Mouse (Mus musculus) kidney, embryonic 14.5 days (tissue): ENCODE measurements around the gene Lamc2. TPM values are rescaled to one million over a fixed set of nuclear protein-coding genes. Genes with fewer than 3 reads are reported as not detected.

ENCODE experiments used
- ATAC-seq: fragments of 200-750 bp; cut with Nextera tagmentation; 2 replicates; pipeline ENCODE4 v1.8.0; 2017; ENCODE audit warnings: moderate number of reproducible peaks, mild to moderate bottlenecking, moderate TSS enrichment, moderate library complexity; ENCODE audit not compliant: low FRiP score, low TSS enrichment
- H3K27ac ChIP-seq: fragments of 300-500 bp; sonication (generic); 2 replicates; pipeline ENCODE4 v1.5.1; 2014; ENCODE audit warnings: low read depth, mild to moderate bottlenecking, low read length, moderate library complexity, mixed read lengths
- H3K27me3 ChIP-seq: fragments of 300-500 bp; sonication (generic); 2 replicates; pipeline ENCODE4 v1.6.1; 2014; ENCODE audit warnings: mild to moderate bottlenecking, low read length; ENCODE audit not compliant: control insufficient read depth, insufficient read depth
- H3K36me3 ChIP-seq: fragments of 300-500 bp; sonication (generic); 2 replicates; pipeline ENCODE4 v1.6.1; 2014; ENCODE audit warnings: low read length, mixed read lengths; ENCODE audit not compliant: control insufficient read depth, insufficient read depth
- H3K4me1 ChIP-seq: fragments of 300-500 bp; sonication (generic); 2 replicates; pipeline ENCODE4 v1.6.1; 2014; ENCODE audit warnings: low read length, mixed read lengths; ENCODE audit not compliant: control insufficient read depth, insufficient read depth
- H3K4me2 ChIP-seq: fragments of 300-500 bp; sonication (generic); replicated peaks from 2 replicates; pipeline ENCODE4 v1.6.1; 2014; ENCODE audit warnings: low read depth, mild to moderate bottlenecking, low read length
- H3K4me3 ChIP-seq: fragments of 300-500 bp; sonication (generic); 2 replicates; pipeline ENCODE4 v1.5.1; 2014; ENCODE audit warnings: mild to moderate bottlenecking, low read length
- H3K9ac ChIP-seq: fragments of 300-500 bp; sonication (generic); 2 replicates; pipeline ENCODE4 v1.6.1; 2014; ENCODE audit warnings: low read depth, mild to moderate bottlenecking, low read length, moderate library complexity
- H3K9me3 ChIP-seq: fragments of 300-500 bp; sonication (generic); 2 replicates; pipeline ENCODE4 v1.6.1; 2016; ENCODE audit warnings: low read length; ENCODE audit not compliant: control insufficient read depth
- WGBS: fragments of 180-500 bp; shearing (Covaris S2); extraction: QIAGEN DNeasy Blood & Tissue Kit; methylation state at CpG from one replicate; pipeline ENCODE4 v1.1.7; 2014; 5-methylcytosine and 5-hydroxymethylcytosine counted together
- polyA plus RNA-seq: library from polyadenylated mRNA; unstranded; fragments of >200 nt; fragmentation: Nextera tagmentation; extraction: Ambion mirVana; gene quantifications from 2 replicates; pipeline ENCODE4 v1.2.1, GENCODE M21; 2014

Gene Lamc2
- 24.5 and 44.2 TPM in 2 replicates for polyA plus RNA-seq

DNA sequence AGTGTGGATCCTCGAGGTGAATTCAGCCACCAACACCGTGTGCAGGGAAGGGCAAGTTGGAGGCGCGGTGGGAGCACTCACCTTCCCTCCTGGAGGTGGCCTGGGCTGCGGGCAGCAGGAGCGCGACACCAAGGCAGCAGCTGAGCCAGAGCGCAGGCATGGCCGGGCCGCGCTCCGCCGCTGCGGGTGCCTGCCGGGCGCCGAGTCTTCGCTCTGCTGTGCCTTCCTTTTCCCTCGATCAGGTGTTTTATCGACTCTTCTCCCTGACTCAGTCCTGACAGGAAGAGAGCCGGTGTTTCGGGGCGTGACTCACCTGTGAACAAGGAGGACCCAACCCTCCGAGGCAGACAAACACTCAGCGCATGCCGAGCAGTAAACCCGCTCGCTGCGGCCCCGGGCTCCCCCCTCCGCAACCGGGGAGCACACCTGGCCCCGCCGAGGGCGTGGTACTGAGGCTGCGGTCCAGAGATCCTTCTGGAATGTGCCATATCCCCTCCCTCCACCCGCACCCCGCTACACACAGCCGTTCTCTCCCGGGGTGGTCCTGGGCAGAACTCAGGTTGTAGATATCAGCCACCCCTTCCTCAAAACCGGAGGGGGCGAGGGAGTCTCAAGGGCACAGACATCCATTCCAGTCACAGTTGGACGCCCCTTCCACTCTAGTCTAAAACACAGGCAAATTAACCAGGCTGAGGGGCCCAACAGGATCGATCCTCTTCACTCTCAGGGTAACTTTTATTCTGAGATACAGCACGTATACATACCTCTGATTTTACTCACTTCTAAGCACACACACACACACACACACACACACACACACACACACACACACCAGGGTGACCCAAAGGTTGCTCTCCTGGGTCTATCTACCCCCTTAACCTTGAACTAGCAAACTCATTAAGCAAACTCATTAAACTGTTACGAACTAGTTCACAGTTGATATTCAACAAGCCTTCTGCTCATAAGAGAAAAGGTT lies at the start of gene Lamc2:
TSS of gene Lamc2 (minus strand) at position 620 of the 976 bp plus-strand sequence.
- peak; percentile 76 for ATAC-seq

GRCm38 (mm10) chr1:153235576-153235975 lies 49.3 kb upstream of the Lamc2 start:
- 71% methylated on average over 4 of the region's 4 CpGs for WGBS
- Histone ChIP-seq H3K27ac (no peak overlapping the region), H3K36me3 (peaks cover 77% of the 10 kb centered on the region)

More for the DNA sequence above, at the start of gene Lamc2:
- H3K9ac ChIP-seq, result peak within 1 kb of the TSS; percentile 63
- peak within 1 kb of the TSS; percentile 87 for H3K4me2 ChIP-seq
- peaks cover 8% of the 10 kb centered on the region; the same call in 1 of the 2 replicates for H3K4me1 ChIP-seq
- peak within 1 kb of the TSS; percentile 47 for H3K4me3 ChIP-seq
- H3K36me3 ChIP-seq, result no peaks in the 10 kb centered on the region
- peaks cover 15% of the 10 kb centered on the region for H3K27me3 ChIP-seq
- no peaks in the 10 kb centered on the region for H3K9me3 ChIP-seq
- WGBS, result 3% methylated on average over 46 of the region's 46 CpGs
- H3K27ac ChIP-seq, result peak within 1 kb of the TSS; percentile 69; the same call in 1 of the 2 replicates

GRCm38 (mm10) chr1:153231681-153232080 lies 45.4 kb upstream of the Lamc2 start:
- no peaks in the 10 kb centered on the region for H3K9me3 ChIP-seq
- no peak overlapping the region for H3K9ac ChIP-seq
- no peak overlapping the region for H3K27ac ChIP-seq
- 80% methylated on average over 9 of the region's 9 CpGs for WGBS
- no peaks in the 10 kb centered on the region for H3K27me3 ChIP-seq
- H3K4me3 ChIP-seq, result no peak overlapping the region
- peaks cover 86% of the 10 kb centered on the region for H3K36me3 ChIP-seq
- ATAC-seq, result no peak
- H3K4me1 ChIP-seq, result no peaks in the 10 kb centered on the region
- no peak overlapping the region for H3K4me2 ChIP-seq

More at GRCm38 (mm10) chr1:153235576-153235975, 49.3 kb upstream of the Lamc2 start:
- H3K4me3 ChIP-seq, result no peak overlapping the region
- no peaks in the 10 kb centered on the region for H3K9me3 ChIP-seq
- no peak for ATAC-seq
- H3K9ac ChIP-seq, result no peak overlapping the region
- no peaks in the 10 kb centered on the region for H3K27me3 ChIP-seq
- H3K4me2 ChIP-seq, result no peak overlapping the region
- no peaks in the 10 kb centered on the region for H3K4me1 ChIP-seq

- Histone ChIP-seq H3K36me3 (peaks cover 93% of the 10 kb centered on the region), H3K4me1 (no peaks in the 10 kb centered on the region), H3K27me3 (no peaks in the 10 kb centered on the region), H3K9ac (no peak overlapping the region), H3K27ac (no peak overlapping the region), H3K4me3 (no peak overlapping the region), H3K4me2 (no peak overlapping the region), H3K9me3 (no peaks in the 10 kb centered on the region)
- ATAC-seq, result no peak
- 60% methylated on average over 4 of the region's 4 CpGs for WGBS
These were observed 41.7 kb upstream of the Lamc2 start for GRCm38 (mm10) chr1:153227916-153228315.

DNA sequence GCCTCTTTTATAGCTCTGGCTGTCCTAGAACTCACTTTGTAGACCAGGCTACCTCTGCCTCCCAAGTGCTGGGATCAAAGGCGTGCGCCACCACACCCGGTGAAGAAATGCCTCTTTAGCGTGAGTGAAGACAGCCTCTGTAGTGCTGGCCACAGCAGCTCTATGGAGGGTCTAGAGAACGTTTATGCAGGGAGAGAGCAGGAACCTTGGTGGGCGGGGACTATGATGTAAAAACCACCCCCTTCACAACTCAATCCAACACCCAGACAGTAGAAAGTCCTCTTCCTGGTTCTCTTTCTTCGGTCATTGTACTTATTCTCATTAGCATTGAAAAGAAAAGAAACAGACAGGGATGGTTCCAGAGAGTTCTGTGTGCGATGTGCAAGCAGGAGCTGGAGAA lies 40.8 kb upstream of the Lamc2 start:
- no peak overlapping the region for H3K9ac ChIP-seq
- H3K27ac ChIP-seq, result no peak overlapping the region
- 85% methylated on average over 8 of the region's 8 CpGs for WGBS
- no peak for ATAC-seq
- H3K4me2 ChIP-seq, result no peak overlapping the region
- H3K4me3 ChIP-seq, result no peak overlapping the region
- no peaks in the 10 kb centered on the region for H3K27me3 ChIP-seq
- no peaks in the 10 kb centered on the region for H3K9me3 ChIP-seq
- H3K36me3 ChIP-seq, result peaks cover 86% of the 10 kb centered on the region
- no peaks in the 10 kb centered on the region for H3K4me1 ChIP-seq

DNA sequence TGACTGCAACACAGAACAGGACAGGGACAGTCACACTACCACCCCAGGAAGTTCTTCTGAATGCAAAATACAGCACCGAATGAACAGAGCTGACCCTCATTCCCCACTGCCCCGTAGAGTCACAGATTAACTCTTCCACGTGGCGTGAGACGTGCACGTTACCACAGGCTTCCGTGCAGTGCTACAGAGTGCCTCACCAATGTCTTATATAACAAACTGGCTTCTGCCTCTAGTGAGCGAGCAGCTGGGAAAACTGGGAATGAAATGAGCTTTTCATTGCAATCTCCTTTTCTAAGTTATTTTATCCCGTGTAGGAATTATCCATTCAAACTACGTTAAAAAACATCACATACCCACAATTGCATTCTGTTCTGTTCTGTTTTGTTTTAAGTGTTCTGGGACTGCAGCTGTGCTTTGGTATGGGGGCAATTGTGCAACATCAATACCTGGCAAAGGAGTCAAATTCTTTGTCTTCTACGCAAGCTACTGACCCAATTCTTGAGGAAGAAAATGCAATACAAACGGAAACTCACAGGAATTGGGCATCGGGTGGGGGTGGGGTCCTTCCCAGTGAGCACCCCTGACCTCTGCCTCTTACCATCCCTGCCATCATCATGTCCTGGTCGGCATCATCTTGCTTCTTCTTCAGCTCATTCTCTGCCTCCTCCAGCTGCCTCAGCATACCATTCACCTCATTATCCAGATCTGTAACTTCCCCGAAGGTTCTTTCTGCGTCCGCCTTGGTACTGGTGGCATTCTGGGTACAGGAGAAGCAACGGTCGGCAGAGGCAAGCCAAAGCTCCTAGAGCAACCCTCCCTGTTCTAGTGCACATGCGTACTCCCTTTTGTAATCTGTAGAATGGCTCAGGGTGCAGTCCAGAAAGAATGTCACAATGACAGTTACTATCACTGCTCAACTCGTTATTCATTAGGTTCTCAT lies 39.8 kb upstream of the Lamc2 start:
- Histone ChIP-seq H3K4me1 (no peaks in the 10 kb centered on the region), H3K4me3 (no peak overlapping the region), H3K9ac (no peak overlapping the region), H3K27ac (no peak overlapping the region), H3K9me3 (no peaks in the 10 kb centered on the region), H3K36me3 (peaks cover 85% of the 10 kb centered on the region), H3K4me2 (no peak overlapping the region), H3K27me3 (no peaks in the 10 kb centered on the region)
- ATAC-seq, result no peak
- WGBS, result 91% methylated on average over 21 of the region's 21 CpGs

DNA sequence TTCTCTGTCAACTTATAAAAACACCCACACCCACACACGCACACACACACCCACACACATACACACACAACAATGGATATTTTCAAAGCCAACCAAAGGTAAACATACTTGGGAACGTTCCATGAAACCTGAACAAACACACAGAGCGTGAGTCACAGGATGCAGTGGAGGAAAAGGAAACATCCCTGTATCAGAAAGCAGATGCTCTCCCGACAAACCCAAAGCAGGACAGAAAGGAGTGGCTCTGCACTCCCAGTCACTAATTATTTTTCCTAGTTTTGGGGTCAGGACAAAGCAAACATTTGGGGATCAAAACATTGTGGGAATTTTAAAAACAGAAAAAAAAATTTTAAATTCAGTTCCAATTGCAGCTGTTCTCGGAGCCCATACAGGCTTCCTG lies 38.1 kb upstream of the Lamc2 start:
- no peaks in the 10 kb centered on the region for H3K9me3 ChIP-seq
- 0 out of 2 replicates have a peak overlapping the region, but pooled peaks have one; percentile 7 for H3K27ac ChIP-seq
- H3K4me2 ChIP-seq, result no peak overlapping the region
- no peaks in the 10 kb centered on the region for H3K27me3 ChIP-seq
- no peak overlapping the region for H3K4me3 ChIP-seq
- 52% methylated on average over 5 of the region's 5 CpGs for WGBS
- no peak overlapping the region for H3K9ac ChIP-seq
- peaks cover 83% of the 10 kb centered on the region for H3K36me3 ChIP-seq
- H3K4me1 ChIP-seq, result no peaks in the 10 kb centered on the region
- ATAC-seq, result no peak

DNA sequence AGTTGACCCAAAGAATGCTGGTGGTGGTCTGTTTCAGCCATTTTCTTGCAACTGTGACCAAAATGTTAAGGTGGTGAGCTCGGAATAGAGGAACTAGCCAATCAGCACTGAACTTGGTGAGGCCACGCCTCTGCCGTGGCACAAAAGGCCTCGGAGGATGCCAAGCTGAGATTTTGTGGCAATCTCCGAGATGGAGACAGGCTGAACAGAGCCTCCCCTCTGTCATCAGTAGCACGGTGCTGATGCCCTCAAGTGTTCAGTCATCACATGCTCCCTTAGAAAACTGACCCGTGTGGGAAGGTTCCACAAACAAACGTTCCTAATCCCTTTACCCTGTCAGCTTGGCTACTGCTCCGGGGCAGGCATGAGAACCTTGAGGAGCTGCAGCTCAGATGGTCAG lies 33.1 kb upstream of the Lamc2 start:
- no peak overlapping the region for H3K27ac ChIP-seq
- H3K36me3 ChIP-seq, result peaks cover 49% of the 10 kb centered on the region
- no peak overlapping the region for H3K4me3 ChIP-seq
- H3K9me3 ChIP-seq, result no peaks in the 10 kb centered on the region
- no peak overlapping the region for H3K9ac ChIP-seq
- no peak overlapping the region for H3K4me2 ChIP-seq
- WGBS, result 62% methylated on average over 9 of the region's 9 CpGs
- ATAC-seq, result 0 out of 2 replicates have a peak, but pooled peaks have one; percentile 4
- no peaks in the 10 kb centered on the region for H3K27me3 ChIP-seq
- no peaks in the 10 kb centered on the region for H3K4me1 ChIP-seq
